Mouse (Mus musculus) layer of hippocampus, adult 8-10 months (tissue): ENCODE results near the gene Utp14a. TPM values are rescaled to one million over a fixed set of nuclear protein-coding genes. Genes with fewer than 3 reads are reported as not detected.
"Not testable (repeated sequence)": the region's sequence is repeated elsewhere in the genome, so short reads cannot be mapped to it uniquely, and the experiment has no call there.

Source experiments
- DNase-seq, 2 experiments: peaks; one replicate each; pipeline ENCODE4 v3.0.0; 2022; ENCODE audit warnings: low spot score in 2 of 2
- total RNA-seq, 4 experiments: library from RNA; stranded (reverse); gene quantifications; 2 replicates each; pipeline ENCODE4 v1.2.4; 2022

Utp14a gene
- total RNA-seq: 10 to 100 TPM; 16.5 to 22.3 (median 19.2) TPM

GRCm38 (mm10) chrX:48256468-48257007, at the start of gene Utp14a:
Utp14a (plus strand) TSS chrX:48256862.
- DNase-seq: peak; percentile 94 to 96

GRCm38 (mm10) chrX:48207761-48208487, 48.7 kb upstream of the Utp14a start:
- no peak for DNase-seq

- peak; percentile 84 to 88 for DNase-seq
Measured at GRCm38 (mm10) chrX:48208519-48209185, 48.0 kb upstream of the Utp14a start, which contains the start of gene Zdhhc9. Zdhhc9 (minus strand) TSS chrX:48208878.

GRCm38 (mm10) chrX:48209746-48210145, 46.9 kb upstream of the Utp14a start:
- not testable (repeated sequence) for DNase-seq

GRCm38 (mm10) chrX:48219468-48219867, 37.2 kb upstream of the Utp14a start:
- DNase-seq: no peak

GRCm38 (mm10) chrX:48222706-48223105, 34.0 kb upstream of the Utp14a start:
- no peak for DNase-seq

GRCm38 (mm10) chrX:48226225-48226624, 30.4 kb upstream of the Utp14a start:
- DNase-seq: no peak

GRCm38 (mm10) chrX:48234417-48234816, 22.2 kb upstream of the Utp14a start:
- no peak for DNase-seq

- DNase-seq: no peak
Measured at GRCm38 (mm10) chrX:48255830-48256428, 733 bp upstream of the Utp14a start.

GRCm38 (mm10) chrX:48257011-48257410, 349 bp downstream of the Utp14a start:
- no peak for DNase-seq

- DNase-seq: no peak
Measured at GRCm38 (mm10) chrX:48271671-48272070, 15.0 kb downstream of the Utp14a start.

GRCm38 (mm10) chrX:48274634-48275033, 18.0 kb downstream of the Utp14a start:
- no peak for DNase-seq

- peak in 1 of 2 experiments; percentile 10 for DNase-seq
Measured at GRCm38 (mm10) chrX:48278103-48278502, 21.4 kb downstream of the Utp14a start.

- peak; percentile 55 to 70 for DNase-seq
Measured at GRCm38 (mm10) chrX:48284386-48285005, 27.8 kb downstream of the Utp14a start.

- peak; percentile 21 to 40 for DNase-seq
Measured at GRCm38 (mm10) chrX:48285006-48285650, 28.5 kb downstream of the Utp14a start.

- DNase-seq: peak; percentile 19 to 24
Measured at GRCm38 (mm10) chrX:48285651-48286021, 29.0 kb downstream of the Utp14a start.

GRCm38 (mm10) chrX:48286488-48286887, 29.8 kb downstream of the Utp14a start:
- DNase-seq: peak in 1 of 2 experiments; percentile 6

- DNase-seq: no peak
Measured at GRCm38 (mm10) chrX:48288008-48288407, 31.3 kb downstream of the Utp14a start.

- DNase-seq: no peak
Measured at GRCm38 (mm10) chrX:48291413-48291812, 34.8 kb downstream of the Utp14a start.

- no peak for DNase-seq
Measured at GRCm38 (mm10) chrX:48305356-48305755, 48.7 kb downstream of the Utp14a start.
